In the genomic region with DNA sequence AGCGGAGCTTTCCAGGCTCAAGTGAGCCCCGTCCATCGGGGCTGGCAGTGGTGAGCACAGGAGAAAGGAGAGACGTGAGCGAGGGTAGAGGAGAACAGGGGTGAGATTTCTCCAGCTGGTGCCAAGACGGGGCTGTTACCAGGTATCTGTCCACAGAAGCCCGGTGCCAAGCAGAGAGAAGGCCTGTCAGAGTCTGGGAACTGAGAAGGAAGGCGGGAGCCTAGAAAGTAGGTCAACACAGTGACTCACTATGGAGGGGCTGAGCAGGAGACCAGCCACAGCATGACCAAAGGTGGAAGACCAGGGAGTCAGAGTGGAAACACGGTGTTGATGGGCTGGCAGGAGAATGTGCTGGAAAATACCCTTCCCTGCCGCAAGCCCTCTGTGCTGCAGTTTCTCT, we compare ENCODE assay signal across 11 mouse cellular contexts.
DNase-seq lines count a peak whose midpoint lies in the region; ATAC-seq and TF ChIP-seq lines count a peak whose summit lies in the region.
"Had no signal": no experiment of that assay in that cellular context is flagged by ENCODE, and none has a peak within 500 bp of the region (broad histone marks: within the 10 kb centered on the region; RNA-seq: fewer than 3 reads in every experiment).

No protein-coding gene starts in this region.

- H3K4me3 ChIP-seq in lung, postnatal 0 days (ENCODE audit: low read depth, low read length): no peak overlapping the region
- H3K4me3 ChIP-seq in lung, adult 2 months (replicated peaks; ENCODE audit: extremely low read depth, low read depth, low read length): no peak overlapping the region
- H3K4me3 ChIP-seq in layer of hippocampus, adult 2 months: no peak overlapping the region
- H3K4me3 ChIP-seq: embryonic facial prominence, embryonic 12.5 days had no signal

- H3K9ac ChIP-seq in lung, postnatal 0 days (replicated peaks; ENCODE audit: low read depth): no peak overlapping the region
- H3K9ac ChIP-seq: embryonic facial prominence, embryonic 12.5 days had no signal

- H3K27me3 ChIP-seq in lung, postnatal 0 days (replicated peaks; ENCODE audit: insufficient read depth, low read length): no peaks in the 10 kb centered on the region
- H3K27me3 ChIP-seq: embryonic facial prominence, embryonic 12.5 days had no signal

- TF ChIP-seq EP300 in lung, postnatal 0 days (IDR thresholded peaks at IDR 0.05): no peak

- H3K4me1 ChIP-seq in lung, postnatal 0 days (ENCODE audit: insufficient read depth, low read depth, low read length): no peaks in the 10 kb centered on the region
- H3K4me1 ChIP-seq in lung, adult 2 months (ENCODE audit: control insufficient read depth, insufficient read depth, low read length): no peaks in the 10 kb centered on the region
- H3K4me1 ChIP-seq: embryonic facial prominence, embryonic 12.5 days had no signal

- TF ChIP-seq CTCF in lung, postnatal 0 days (IDR thresholded peaks at IDR 0.05): no peak
- TF ChIP-seq CTCF in lung, adult 2 months (IDR thresholded peaks at IDR 0.05; ENCODE audit: insufficient read depth, low read length): no peak
- TF ChIP-seq CTCF in layer of hippocampus, adult 2 months (conservative IDR thresholded peaks at IDR 0.05): no peak

- H3K4me2 ChIP-seq in lung, postnatal 0 days (replicated peaks; ENCODE audit: low read depth, low read length): no peak overlapping the region
- H3K4me2 ChIP-seq: embryonic facial prominence, embryonic 12.5 days had no signal

- no peak overlapping the region for H3K27ac ChIP-seq in lung, postnatal 0 days (ENCODE audit: low read length)
- H3K27ac ChIP-seq in layer of hippocampus, adult 2 months: no peak overlapping the region
- H3K27ac ChIP-seq: embryonic facial prominence, embryonic 12.5 days; macrophage had no signal

- WGBS in lung, postnatal 0 days: 68% methylated on average over 10 of the region's 10 CpGs
- WGBS in lung, adult 2 months: 73% methylated on average over 10 of the region's 10 CpGs

- DNase-seq in cerebellum, postnatal 10 days: peak; percentile 24 to 39
- DNase-seq in cerebellum, adult 9-11 months: no peak
- DNase-seq in lung, postnatal 0 days (ENCODE audit: low spot score): peak; percentile 61
- no peak for DNase-seq in lung, adult 2 months
- DNase-seq in gastrocnemius, postnatal 25 days: peak; percentile 39
- peak; percentile 66 for DNase-seq in retina, postnatal 1 day
- no peak for DNase-seq in layer of hippocampus, adult 2 months (ENCODE audit: low spot score in 2 of 2)
- no peak for DNase-seq in left cerebral cortex, adult 18-20 months (ENCODE audit: low spot score in 2 of 2)

- no peaks in the 10 kb centered on the region for H3K36me3 ChIP-seq in lung, postnatal 0 days (ENCODE audit: insufficient read depth, low read length)
- H3K36me3 ChIP-seq: embryonic facial prominence, embryonic 12.5 days had no signal

- ATAC-seq in lung, postnatal 0 days: peak; percentile 61
- ATAC-seq: inflammation-experienced regulatory T-cells, adult 6 months had no signal

- TF ChIP-seq POLR2A in lung, adult 2 months (IDR thresholded peaks at IDR 0.05; ENCODE audit: borderline replicate concordance, extremely low read depth, low read depth, low read length): no peak

- H3K9me3 ChIP-seq in lung, postnatal 0 days (ENCODE audit: low read length): no peaks in the 10 kb centered on the region
- H3K9me3 ChIP-seq: embryonic facial prominence, embryonic 12.5 days had no signal

Comparison
In these comparisons a context has a peak if more than half of its experiments do, and no peak if none do; other contexts are left out.
1. DNase-seq: peak in cerebellum, postnatal 10 days (2 of 2), lung, postnatal 0 days (single experiment), gastrocnemius, postnatal 25 days (single experiment) and retina, postnatal 1 day (single experiment); none in cerebellum, adult 9-11 months (single experiment), lung, adult 2 months (single experiment), layer of hippocampus, adult 2 months (0 of 2) and left cerebral cortex, adult 18-20 months (0 of 2).